Mouse (Mus musculus) kidney, postnatal 0 days (tissue): Measurements from ENCODE around the gene Gm20388. TPM values are rescaled to one million over a fixed set of nuclear protein-coding genes. Genes with fewer than 3 reads are reported as not detected.
A peak's percentile ranks its signal among the peaks of the same experiment; 100 is the strongest.

ENCODE experiments used
- ATAC-seq: fragments of 200-750 bp; cut with Nextera tagmentation; replicated peaks from 2 replicates; pipeline ENCODE4 v1.8.0; 2017; ENCODE audit warnings: low read depth, moderate number of reproducible peaks, moderate TSS enrichment, moderate library complexity; ENCODE audit not compliant: low FRiP score
- DNase-seq: peaks from one replicate; pipeline ENCODE4 v3.0.0-alpha.2; 2016; ENCODE audit warnings: low spot score
- H3K27ac ChIP-seq: fragments of 300-500 bp; sonication (generic); 2 replicates; pipeline ENCODE4 v1.5.1; 2014; ENCODE audit warnings: mild to moderate bottlenecking
- H3K27me3 ChIP-seq: fragments of 300-500 bp; sonication (generic); 2 replicates; pipeline ENCODE4 v1.6.1; 2014; ENCODE audit warnings: low read length, mixed read lengths; ENCODE audit not compliant: insufficient read depth
- H3K36me3 ChIP-seq: fragments of 300-500 bp; sonication (generic); 2 replicates; pipeline ENCODE4 v1.6.1; 2014; ENCODE audit warnings: low read length, mixed read lengths; ENCODE audit not compliant: insufficient read depth
- H3K4me1 ChIP-seq: fragments of 300-500 bp; sonication (generic); replicated peaks from 2 replicates; pipeline ENCODE4 v1.6.1; 2014; ENCODE audit warnings: antibody characterized with exemption, low read length, mixed read lengths; ENCODE audit not compliant: insufficient read depth
- H3K4me2 ChIP-seq: fragments of 300-500 bp; sonication (generic); 2 replicates; pipeline ENCODE4 v1.6.1; 2014; ENCODE audit warnings: mild to moderate bottlenecking, low read length, moderate library complexity, mixed read lengths
- H3K4me3 ChIP-seq: fragments of 300-500 bp; sonication (generic); replicated peaks from 2 replicates; pipeline ENCODE4 v1.5.1; 2014; ENCODE audit warnings: low read depth, low read length
- H3K9ac ChIP-seq: fragments of 300-500 bp; sonication (generic); 2 replicates; pipeline ENCODE4 v1.6.1; 2014; ENCODE audit warnings: low read depth, low read length
- H3K9me3 ChIP-seq: fragments of 300-500 bp; sonication (generic); replicated peaks from 2 replicates; pipeline ENCODE4 v1.6.1; 2016; ENCODE audit warnings: low read length, inconsistent platforms, mixed read lengths
- CTCF ChIP-seq: IDR thresholded peaks from 2 replicates; pipeline ENCODE4 v1.5.1; 2016; ENCODE audit warnings: antibody characterized with exemption, low read depth, mild to moderate bottlenecking, moderate library complexity
- WGBS: fragments of 180-500 bp; shearing (Covaris S2); extraction: QIAGEN DNeasy Blood & Tissue Kit; methylation state at CpG from one replicate; pipeline ENCODE4 v1.1.7; 2014; 5-methylcytosine and 5-hydroxymethylcytosine counted together
- polyA plus RNA-seq: library from polyadenylated mRNA; unstranded; fragments of >200 nt; fragmentation: Nextera tagmentation; extraction: Ambion mirVana; gene quantifications from 2 replicates; pipeline ENCODE4 v1.2.1, GENCODE M21; 2015

Gene Gm20388
- polyA plus RNA-seq, 1 experiment from 2014 or later, result not detected

DNA sequence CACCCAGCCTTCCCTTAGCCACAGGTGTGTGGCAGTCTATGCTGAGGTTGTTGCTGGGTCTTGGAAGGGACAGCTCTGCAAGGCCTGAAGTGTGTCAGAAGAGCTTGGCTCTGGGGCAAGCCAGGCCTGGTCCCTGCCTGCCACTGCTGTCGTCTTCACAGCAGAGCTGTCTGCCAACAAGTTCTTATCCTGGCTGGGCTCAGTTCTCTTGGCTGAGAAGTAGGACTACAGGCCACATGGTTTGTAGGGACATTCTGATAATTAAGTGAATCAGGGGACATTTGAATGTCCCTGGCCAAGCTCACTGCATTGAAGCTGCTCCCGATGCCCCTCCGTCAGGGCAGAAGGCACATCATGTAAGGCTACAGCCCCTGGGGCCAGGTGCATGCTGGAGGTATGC lies 321.2 kb downstream of the Gm20388 start:
- no peaks in the 10 kb centered on the region for H3K36me3 ChIP-seq
- H3K9me3 ChIP-seq, result no peaks in the 10 kb centered on the region
- H3K4me1 ChIP-seq, result peaks cover 41% of the 10 kb centered on the region
- 69% methylated on average over 3 of the region's 3 CpGs for WGBS
- no peak for ATAC-seq
- DNase-seq, result no peak
- peaks cover 5% of the 10 kb centered on the region; the same call in 1 of the 2 replicates for H3K27me3 ChIP-seq
- peak overlapping the region; percentile 95; the same call in 1 of the 2 replicates for H3K4me2 ChIP-seq
- no peak overlapping the region for H3K9ac ChIP-seq
- no peak for TF ChIP-seq CTCF
- H3K4me3 ChIP-seq, result no peak overlapping the region
- no peak overlapping the region for H3K27ac ChIP-seq

DNA sequence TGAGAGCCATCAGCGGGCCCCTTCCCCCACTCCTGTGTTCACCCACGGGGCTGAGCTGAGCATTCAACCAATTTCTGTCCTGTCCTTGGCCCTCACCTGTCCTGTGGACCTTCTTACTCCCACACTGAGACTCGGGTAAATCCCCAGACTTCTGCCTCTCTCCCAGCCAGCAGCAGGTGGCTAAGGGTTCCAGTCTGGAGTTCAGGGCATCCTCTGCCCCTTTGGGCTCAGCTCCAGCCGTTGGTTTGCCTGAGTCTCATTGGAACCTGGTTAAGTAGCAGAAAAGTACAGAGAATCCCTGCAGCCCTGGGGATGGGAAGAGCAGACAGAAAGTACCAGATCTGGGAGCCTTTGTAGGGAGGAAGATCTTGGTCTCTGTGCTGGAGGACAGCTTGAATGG lies 321.8 kb downstream of the Gm20388 start:
- Histone ChIP-seq H3K27ac (no peak overlapping the region), H3K4me1 (peaks cover 41% of the 10 kb centered on the region), H3K27me3 (peaks cover 5% of the 10 kb centered on the region; the same call in 1 of the 2 replicates), H3K36me3 (no peaks in the 10 kb centered on the region), H3K9ac (no peak overlapping the region), H3K9me3 (no peaks in the 10 kb centered on the region), H3K4me2 (peak overlapping the region; percentile 95), H3K4me3 (no peak overlapping the region; the same call in 1 of the 2 replicates)
- TF ChIP-seq CTCF, result no peak
- DNase-seq, result no peak
- 36% methylated on average over 4 of the region's 4 CpGs for WGBS
- ATAC-seq, result no peak

DNA sequence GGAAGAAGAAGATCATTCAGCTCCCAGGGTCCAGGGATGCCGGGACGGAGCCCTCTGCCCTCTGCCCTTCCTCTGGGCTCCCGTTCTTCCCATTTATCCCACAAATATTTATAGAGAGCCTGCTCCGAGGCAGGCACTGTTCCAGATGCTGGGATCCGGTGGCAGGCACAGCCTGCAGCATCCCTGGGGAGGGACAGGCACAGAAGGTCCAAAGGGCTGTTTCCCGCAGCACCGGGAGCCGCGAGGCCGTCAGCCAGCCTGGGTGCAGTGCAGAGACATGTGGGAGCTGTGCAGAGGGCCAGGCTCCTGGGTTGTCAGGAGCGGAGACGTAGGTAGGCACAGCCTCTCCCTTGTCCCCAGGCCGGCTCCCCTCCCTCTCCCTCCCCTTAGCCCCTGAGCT lies 322.3 kb downstream of the Gm20388 start:
- Histone ChIP-seq H3K9me3 (no peaks in the 10 kb centered on the region), H3K4me3 (peak overlapping the region; percentile 14; the same call in 1 of the 2 replicates), H3K9ac (no peak overlapping the region), H3K27ac (no peak overlapping the region), H3K4me2 (peak overlapping the region; percentile 95), H3K27me3 (peaks cover 5% of the 10 kb centered on the region; the same call in 1 of the 2 replicates), H3K36me3 (no peaks in the 10 kb centered on the region), H3K4me1 (peaks cover 37% of the 10 kb centered on the region)
- DNase-seq (no peak), ATAC-seq (no peak)
- no peak for TF ChIP-seq CTCF
- WGBS, result 14% methylated on average over 13 of the region's 13 CpGs

DNA sequence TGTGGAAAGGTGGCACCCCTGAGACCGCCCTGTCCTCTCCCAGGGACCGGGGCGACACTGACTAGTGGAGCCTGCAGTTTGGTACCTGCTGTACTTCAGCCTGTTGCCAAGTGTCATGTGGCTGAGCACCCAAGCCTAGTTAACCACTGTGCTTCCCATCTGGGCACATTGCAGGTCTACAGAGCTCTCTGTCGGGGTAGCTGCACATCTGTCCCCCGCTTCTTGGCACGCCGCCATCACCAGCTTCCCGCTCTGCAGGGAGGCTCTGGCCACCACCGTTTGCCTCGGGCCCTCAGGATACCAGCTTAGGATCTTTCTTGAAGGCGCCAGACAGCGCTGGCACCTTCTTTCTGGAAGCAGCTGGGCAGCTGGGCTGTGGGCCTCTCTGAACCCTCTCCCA lies 323.8 kb downstream of the Gm20388 start:
- H3K4me1 ChIP-seq, result peaks cover 34% of the 10 kb centered on the region
- no peak for TF ChIP-seq CTCF
- no peak for DNase-seq
- no peak overlapping the region for H3K4me3 ChIP-seq
- H3K9ac ChIP-seq, result no peak overlapping the region
- no peak for ATAC-seq
- no peaks in the 10 kb centered on the region for H3K9me3 ChIP-seq
- WGBS, result 59% methylated on average over 12 of the region's 12 CpGs
- H3K27me3 ChIP-seq, result peaks cover 1% of the 10 kb centered on the region; the same call in 1 of the 2 replicates
- no peak overlapping the region for H3K4me2 ChIP-seq
- no peaks in the 10 kb centered on the region for H3K36me3 ChIP-seq
- no peak overlapping the region for H3K27ac ChIP-seq

DNA sequence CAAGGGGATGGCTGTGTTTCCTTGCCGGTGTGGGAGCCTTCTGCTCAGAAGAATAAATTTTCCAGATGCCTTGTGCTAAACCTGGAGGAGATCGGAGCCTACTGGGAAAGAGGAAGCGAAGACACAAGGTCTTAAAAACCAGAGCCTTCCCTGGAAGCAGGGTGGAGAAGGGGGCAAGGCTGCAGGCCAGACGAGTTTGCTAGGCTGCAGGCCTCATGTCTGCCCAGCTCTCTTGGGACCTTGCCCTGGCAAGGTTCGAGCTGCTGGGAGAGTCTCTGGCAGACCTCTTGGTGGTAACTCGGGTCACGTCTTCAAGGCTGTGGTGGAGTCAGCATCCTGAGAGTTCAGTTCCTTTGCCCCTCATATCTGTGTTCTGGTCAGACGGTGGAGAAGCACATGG lies 324.2 kb downstream of the Gm20388 start:
- Histone ChIP-seq H3K4me2 (no peak overlapping the region), H3K9me3 (no peaks in the 10 kb centered on the region), H3K4me1 (peaks cover 30% of the 10 kb centered on the region; the same call in 1 of the 2 replicates), H3K36me3 (no peaks in the 10 kb centered on the region), H3K27ac (no peak overlapping the region), H3K27me3 (no peaks in the 10 kb centered on the region), H3K9ac (no peak overlapping the region), H3K4me3 (no peak overlapping the region)
- DNase-seq (no peak), ATAC-seq (no peak)
- 50% methylated on average over 8 of the region's 8 CpGs for WGBS
- no peak for TF ChIP-seq CTCF

DNA sequence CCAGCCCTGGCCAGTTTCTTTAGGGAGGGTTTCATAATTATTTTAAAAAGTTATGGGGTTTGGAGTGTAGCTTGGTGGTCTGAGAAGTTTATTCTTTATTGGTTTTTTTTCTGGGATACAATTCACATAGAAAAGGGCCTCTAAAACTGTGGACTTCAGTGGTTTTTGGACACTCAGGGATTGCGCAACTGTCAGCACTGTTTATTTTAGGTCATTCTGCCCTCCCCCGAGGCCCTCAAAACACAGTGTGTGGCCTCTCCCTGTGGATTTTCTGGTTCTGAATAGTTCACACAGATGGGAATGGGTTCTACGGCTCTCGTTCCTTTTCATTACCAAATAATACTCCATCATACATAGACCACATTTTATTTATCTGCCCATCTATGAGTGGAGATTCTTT lies 332.6 kb downstream of the Gm20388 start:
- Histone ChIP-seq H3K9ac (no peak overlapping the region), H3K4me1 (no peaks in the 10 kb centered on the region), H3K27ac (no peak overlapping the region), H3K36me3 (0 out of 2 replicates have a peak, but pooled peaks cover 2% of the 10 kb centered on the region), H3K4me3 (no peak overlapping the region), H3K27me3 (no peaks in the 10 kb centered on the region), H3K9me3 (no peaks in the 10 kb centered on the region), H3K4me2 (no peak overlapping the region)
- WGBS, result 78% methylated on average over 4 of the region's 4 CpGs
- no peak for ATAC-seq
- TF ChIP-seq CTCF, result no peak
- no peak for DNase-seq

DNA sequence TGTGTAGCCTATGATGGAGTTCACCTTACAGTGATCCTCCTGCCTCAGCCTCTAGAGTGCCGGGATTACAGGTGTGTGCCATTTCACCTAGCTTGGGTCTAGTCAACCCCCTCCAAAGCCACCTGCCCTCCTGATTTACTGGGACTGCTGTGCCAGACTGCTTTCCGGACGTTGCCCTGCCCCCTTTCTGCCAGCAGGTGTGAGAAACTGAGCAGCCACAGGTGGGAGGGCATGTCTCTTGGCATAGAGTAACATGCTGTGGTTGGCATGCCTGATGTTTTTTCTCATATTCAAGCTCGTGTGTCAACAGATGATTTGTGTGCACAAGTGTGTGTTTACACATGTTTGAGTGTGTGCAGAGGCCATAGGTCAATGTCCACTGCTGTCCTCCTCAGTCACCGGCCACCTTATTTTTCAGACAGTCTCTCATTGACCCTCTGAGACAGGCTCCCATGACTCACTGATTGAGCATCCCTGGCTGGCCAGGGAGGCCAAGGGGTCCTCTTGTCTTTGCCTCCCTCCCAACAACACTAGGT lies 333.3 kb downstream of the Gm20388 start:
- no peaks in the 10 kb centered on the region for H3K27me3 ChIP-seq
- no peak overlapping the region for H3K4me2 ChIP-seq
- TF ChIP-seq CTCF, result no peak
- no peak overlapping the region for H3K9ac ChIP-seq
- 0 out of 2 replicates have a peak, but pooled peaks cover 2% of the 10 kb centered on the region for H3K36me3 ChIP-seq
- H3K4me1 ChIP-seq, result no peaks in the 10 kb centered on the region
- DNase-seq, result no peak
- H3K4me3 ChIP-seq, result no peak overlapping the region
- ATAC-seq, result no peak
- H3K27ac ChIP-seq, result no peak overlapping the region
- no peaks in the 10 kb centered on the region for H3K9me3 ChIP-seq
- WGBS, result 75% methylated on average over 5 of the region's 5 CpGs
